Mouse (Mus musculus) G1E (cell line): ENCODE results near the gene Zfp663. TPM values are rescaled to one million over a fixed set of nuclear protein-coding genes. Genes with fewer than 3 reads are reported as not detected.

Experiments used
- ATAC-seq: 2 replicates; pipeline ENCODE4 v1.8.0; 2016; ENCODE audit warnings: mild to moderate bottlenecking; ENCODE audit not compliant: insufficient number of reproducible peaks, poor library complexity, low FRiP score, severe bottlenecking; ENCODE audit errors: extremely low read depth
- DNase-seq: peaks from one replicate; pipeline ENCODE4 v3.0.0; 2012; ENCODE audit warnings: low spot score
- H3K27me3 ChIP-seq: 2 replicates; pipeline ENCODE4 v1.6.1; 2012; ENCODE audit warnings: mild to moderate bottlenecking, low read length, inconsistent platforms; ENCODE audit not compliant: insufficient read depth
- H3K36me3 ChIP-seq: replicated peaks from 2 replicates; pipeline ENCODE3; 2012; ENCODE audit warnings: mild to moderate bottlenecking, inconsistent platforms
- H3K4me1 ChIP-seq: 2 replicates; pipeline ENCODE4 v1.6.1; 2012; ENCODE audit warnings: low read depth, low read length, inconsistent platforms, mixed read lengths; ENCODE audit not compliant: insufficient read depth
- H3K4me3 ChIP-seq: 2 replicates; pipeline ENCODE4 v1.5.1; 2012; ENCODE audit warnings: low read depth, mild to moderate bottlenecking, inconsistent platforms, low read length, moderate library complexity, mixed read lengths
- H3K9me3 ChIP-seq: replicated peaks from 2 replicates; pipeline ENCODE4 v1.6.1; 2012; ENCODE audit warnings: inconsistent platforms
- CTCF ChIP-seq: IDR thresholded peaks from 2 replicates; pipeline ENCODE4 v1.5.1; 2012; ENCODE audit warnings: low read depth, low read length, inconsistent platforms, mixed read lengths
- GATA1 ChIP-seq: IDR thresholded peaks from 2 replicates; pipeline ENCODE4 v1.6.1; 2012; ENCODE audit warnings: borderline replicate concordance, low read length, inconsistent platforms, mixed read lengths
- GATA2 ChIP-seq: IDR thresholded peaks from 2 replicates; pipeline ENCODE4 v1.6.1; 2012; ENCODE audit warnings: low read depth, low read length, inconsistent platforms, borderline replicate concordance
- POLR2AphosphoS5 ChIP-seq: IDR thresholded peaks from 2 replicates; pipeline ENCODE4 v1.6.1; 2012; ENCODE audit warnings: low read depth, low read length, inconsistent platforms; ENCODE audit not compliant: insufficient replicate concordance
- TAL1 ChIP-seq: conservative IDR thresholded peaks from 2 replicates; pipeline ENCODE4 v1.6.1; 2012; ENCODE audit warnings: low read depth, low read length, inconsistent platforms, mixed read lengths
- polyA plus RNA-seq: library from polyadenylated mRNA; stranded (reverse); fragments of >175 nt; gene quantifications from 2 replicates; pipeline ENCODE4 v1.2.3, GENCODE M21; 2012
- total RNA-seq, 2 experiments: library from RNA; stranded (forward) in 1 of 2; stranded (reverse) in 1 of 2; fragments of 200-1000 nt in 1 of 2; fragments of >200 nt in 1 of 2; fragmentation: Nextera tagmentation in 1 of 2; gene quantifications; 2 replicates each; pipeline ENCODE4 v1.2.3; 2014 to 2017

Gene Zfp663
- total and polyA plus RNA-seq, 3 experiments: 0.16 TPM; not detected in 2

- DNase-seq (peak; percentile 23), ATAC-seq (no peak; the same call in 1 of the 2 replicates)
- Histone ChIP-seq H3K4me1 (no peaks in the 10 kb centered on the region; the same call in 1 of the 2 replicates), H3K9me3 (no peaks in the 10 kb centered on the region), H3K27me3 (peaks cover 4% of the 10 kb centered on the region; the same call in 1 of the 2 replicates), H3K36me3 (no peaks in the 10 kb centered on the region), H3K4me3 (no peak overlapping the region)
- TF ChIP-seq CTCF (peak; percentile 25; the same call in 1 of the 2 replicates), GATA1 (no peak)
Measured at GRCm38 (mm10) chr2:165407700-165408301, 39.3 kb upstream of the Zfp663 start.

- TF ChIP-seq POLR2AphosphoS5: no peak
- no peak for TF ChIP-seq GATA1
- no peak for TF ChIP-seq GATA2
- no peak for TF ChIP-seq TAL1
- TF ChIP-seq CTCF: no peak
- ATAC-seq: no peak
- H3K27me3 ChIP-seq: no peaks in the 10 kb centered on the region; the same call in 1 of the 2 replicates
Measured at GRCm38 (mm10) chr2:165405351-165405750, 36.8 kb upstream of the Zfp663 start.

GRCm38 (mm10) chr2:165404951-165405350 lies 36.4 kb upstream of the Zfp663 start:
- no peak for ATAC-seq
- Histone ChIP-seq H3K9me3 (no peaks in the 10 kb centered on the region), H3K36me3 (no peaks in the 10 kb centered on the region), H3K27me3 (no peaks in the 10 kb centered on the region; the same call in 1 of the 2 replicates), H3K4me3 (no peak overlapping the region), H3K4me1 (no peaks in the 10 kb centered on the region; the same call in 1 of the 2 replicates)
- no peak for DNase-seq
- TF ChIP-seq GATA1: no peak
- no peak for TF ChIP-seq POLR2AphosphoS5
- TF ChIP-seq TAL1: no peak
- TF ChIP-seq CTCF: no peak
- TF ChIP-seq GATA2: no peak

More at GRCm38 (mm10) chr2:165405351-165405750, 36.8 kb upstream of the Zfp663 start:
- no peak for DNase-seq
- Histone ChIP-seq H3K4me3 (no peak overlapping the region), H3K4me1 (no peaks in the 10 kb centered on the region; the same call in 1 of the 2 replicates), H3K36me3 (no peaks in the 10 kb centered on the region), H3K9me3 (no peaks in the 10 kb centered on the region)

GRCm38 (mm10) chr2:165398164-165398785 lies 29.7 kb upstream of the Zfp663 start:
- TF ChIP-seq GATA1 (no peak), POLR2AphosphoS5 (no peak), CTCF (no peak), TAL1 (no peak), GATA2 (no peak)
- H3K9me3 ChIP-seq: peaks cover 21% of the 10 kb centered on the region
- no peak overlapping the region for H3K4me3 ChIP-seq
- ATAC-seq: no peak
- DNase-seq: no peak
- no peaks in the 10 kb centered on the region for H3K27me3 ChIP-seq
- H3K36me3 ChIP-seq: no peaks in the 10 kb centered on the region
- H3K4me1 ChIP-seq: no peaks in the 10 kb centered on the region

- DNase-seq: no peak
- no peaks in the 10 kb centered on the region for H3K4me1 ChIP-seq
- TF ChIP-seq GATA2 (no peak), CTCF (no peak), POLR2AphosphoS5 (no peak), GATA1 (no peak), TAL1 (no peak)
- no peaks in the 10 kb centered on the region for H3K36me3 ChIP-seq
- H3K4me3 ChIP-seq: no peak overlapping the region
- peaks cover 21% of the 10 kb centered on the region for H3K9me3 ChIP-seq
- ATAC-seq: no peak
- H3K27me3 ChIP-seq: no peaks in the 10 kb centered on the region
Measured at GRCm38 (mm10) chr2:165397502-165398163, 29.1 kb upstream of the Zfp663 start.

GRCm38 (mm10) chr2:165396831-165397501 lies 28.4 kb upstream of the Zfp663 start:
- Histone ChIP-seq H3K4me1 (no peaks in the 10 kb centered on the region), H3K27me3 (no peaks in the 10 kb centered on the region), H3K36me3 (no peaks in the 10 kb centered on the region), H3K4me3 (no peak overlapping the region), H3K9me3 (peaks cover 21% of the 10 kb centered on the region)
- no peak for ATAC-seq
- TF ChIP-seq GATA2 (no peak), GATA1 (no peak), TAL1 (no peak), POLR2AphosphoS5 (no peak), CTCF (no peak)
- DNase-seq: no peak
